Mouse (Mus musculus): Measurements from ENCODE around the gene Moap1. TPM values are rescaled to one million over a fixed set of nuclear protein-coding genes. Genes with fewer than 3 reads are reported as not detected.
A peak's percentile ranks its signal among the peaks of the same experiment; 100 is the strongest.

Moap1 gene
- total and polyA plus RNA-seq, 3 experiments = 8.2 to 8.4 TPM; not detected in 1

GRCm38 (mm10) chr12:102703921-102704408, 39.5 kb downstream of the Moap1 start (continued):
- no peak for TF ChIP-seq GATA1 (IDR thresholded peaks at IDR 0.05; ENCODE audit: low read depth, low read length)
- no peak for TF ChIP-seq JUND (IDR thresholded peaks at IDR 0.05; ENCODE audit: low read depth, low read length)
- no peak for TF ChIP-seq POLR2A (IDR thresholded peaks at IDR 0.05; ENCODE audit: control insufficient read depth in 1 of 2, insufficient read depth in 1 of 2, low read depth in 1 of 2, low read length in 2 of 2, poor library complexity in 1 of 2)

GRCm38 (mm10) chr12:102703441-102703840, 40.0 kb downstream of the Moap1 start:
- no peaks in the 10 kb centered on the region for H3K27me3 ChIP-seq (ENCODE audit: control insufficient read depth in 1 of 2, insufficient read depth in 2 of 2, low read length in 2 of 2)
- peak overlapping the region; percentile 66 for H3K27ac ChIP-seq (ENCODE audit: control insufficient read depth, low read depth, low read length)
- H3K9me3 ChIP-seq (replicated peaks; ENCODE audit: insufficient read depth, low read length) = no peaks in the 10 kb centered on the region
- 0 out of 2 replicates have a peak, but pooled peaks have one; percentile 1 for TF ChIP-seq SIN3A (IDR thresholded peaks at IDR 0.05; ENCODE audit: low read length)
- TF ChIP-seq MXI1 (IDR thresholded peaks at IDR 0.05; ENCODE audit: low read depth, low read length) = no peak
- 0 out of 2 replicates have a peak, but pooled peaks have one; percentile 9 for TF ChIP-seq TBP (IDR thresholded peaks at IDR 0.05; ENCODE audit: low read depth, low read length)
- H3K79me2 ChIP-seq (ENCODE audit: control insufficient read depth, insufficient read depth, low read length, poor library complexity) = peaks cover 33% of the 10 kb centered on the region
- peak overlapping the region; percentile 84 for H3K9ac ChIP-seq (ENCODE audit: control insufficient read depth, low read depth, low read length, poor library complexity, severe bottlenecking)
- peaks cover 9 to 20% of the 10 kb centered on the region in 2 experiments for H3K4me1 ChIP-seq (ENCODE audit: control insufficient read depth in 1 of 2, insufficient read depth in 2 of 2, low read length in 2 of 2)
- H3K4me3 ChIP-seq (ENCODE audit: control insufficient read depth in 1 of 2, insufficient read depth in 1 of 2, low read depth in 2 of 2, low read length in 2 of 2) = peak overlapping the region; percentile 93 to 98
- no peak for DNase-seq (ENCODE audit: low read depth, low spot score)
- H3K36me3 ChIP-seq (ENCODE audit: control insufficient read depth in 1 of 2, insufficient read depth in 2 of 2, low read length in 2 of 2) = peaks cover 0 to 5% of the 10 kb centered on the region in 2 experiments; a peak in 2 of 4 replicates

- Histone ChIP-seq H3K9me3 (replicated peaks; ENCODE audit: insufficient read depth, low read length) (no peaks in the 10 kb centered on the region), H3K27me3 (ENCODE audit: control insufficient read depth in 1 of 2, insufficient read depth in 2 of 2, low read length in 2 of 2) (no peaks in the 10 kb centered on the region), H3K4me3 (ENCODE audit: control insufficient read depth in 1 of 2, insufficient read depth in 1 of 2, low read depth in 2 of 2, low read length in 2 of 2) (peak overlapping the region; percentile 93 to 98), H3K79me2 (ENCODE audit: control insufficient read depth, insufficient read depth, low read length, poor library complexity) (peaks cover 33% of the 10 kb centered on the region), H3K27ac (ENCODE audit: control insufficient read depth, low read depth, low read length) (peak overlapping the region; percentile 66), H3K9ac (ENCODE audit: control insufficient read depth, low read depth, low read length, poor library complexity, severe bottlenecking) (peak overlapping the region; percentile 84), H3K4me1 (ENCODE audit: control insufficient read depth in 1 of 2, insufficient read depth in 2 of 2, low read length in 2 of 2) (peaks cover 9 to 20% of the 10 kb centered on the region in 2 experiments), H3K36me3 (ENCODE audit: control insufficient read depth in 1 of 2, insufficient read depth in 2 of 2, low read length in 2 of 2) (peaks cover 0 to 5% of the 10 kb centered on the region in 2 experiments; a peak in 2 of 4 replicates)
- DNase-seq (ENCODE audit: low read depth, low spot score) = no peak
- TF ChIP-seq E2F4 (IDR thresholded peaks at IDR 0.05; ENCODE audit: borderline replicate concordance, low read depth, low read length) (no peak), MAFK (IDR thresholded peaks at IDR 0.05; ENCODE audit: borderline replicate concordance, low read depth, low read length) (no peak), POLR2A (IDR thresholded peaks at IDR 0.05; ENCODE audit: control insufficient read depth in 1 of 2, insufficient read depth in 1 of 2, low read depth in 1 of 2, low read length in 2 of 2, poor library complexity in 1 of 2) (no peak), GATA1 (IDR thresholded peaks at IDR 0.05; ENCODE audit: low read depth, low read length) (peak; percentile 45; the same call in 1 of the 2 replicates), SMC3 (IDR thresholded peaks at IDR 0.05; ENCODE audit: low read depth, low read length) (peak; percentile 18; the same call in 1 of the 2 replicates), CTCF (IDR thresholded peaks at IDR 0.05 in 2 of 3, conservative IDR thresholded peaks at IDR 0.05 in 1 of 3; ENCODE audit: control insufficient read depth in 1 of 3, insufficient read depth in 1 of 3, low read depth in 2 of 3, low read length in 3 of 3, poor library complexity in 1 of 3, severe bottlenecking in 1 of 3) (peak; percentile 43 to 61 (median 46); a peak in 5 of 6 replicates), MAZ (IDR thresholded peaks at IDR 0.05; ENCODE audit: low read depth, low read length) (peak; percentile 44; the same call in 1 of the 2 replicates), USF1 (IDR thresholded peaks at IDR 0.05; ENCODE audit: low read depth, low read length) (no peak)
Measured at GRCm38 (mm10) chr12:102703111-102703412, 40.4 kb downstream of the Moap1 start.
